Mouse (Mus musculus) MEL (cell line): Measurements from ENCODE around the gene Tango6.

ENCODE experiments used
- BHLHE40 ChIP-seq: IDR thresholded peaks from 2 replicates; pipeline ENCODE4 v1.6.1; 2012; ENCODE audit warnings: low read depth, mild to moderate bottlenecking, inconsistent platforms, low read length, improper control_type of control experiment, borderline replicate concordance
- CTCF ChIP-seq, 3 experiments: IDR thresholded peaks in 2 of 3; conservative IDR thresholded peaks in 1 of 3; 2 replicates each; pipeline ENCODE4 v1.5.1; 2011 to 2012; ENCODE audit warnings: low read length in 3 of 3, low read depth in 2 of 3, mild to moderate bottlenecking in 2 of 3, improper control_type of control experiment in 1 of 3, inconsistent platforms in 1 of 3, mixed read lengths in 1 of 3, moderate library complexity in 1 of 3; ENCODE audit not compliant: control insufficient read depth in 1 of 3, insufficient read depth in 1 of 3, poor library complexity in 1 of 3, severe bottlenecking in 1 of 3
- ELF1 ChIP-seq: IDR thresholded peaks from 2 replicates; pipeline ENCODE4 v1.6.1; 2014; ENCODE audit warnings: low read depth, mild to moderate bottlenecking, inconsistent platforms, low read length, improper control_type of control experiment, moderate library complexity
- EP300 ChIP-seq, 2 experiments: IDR thresholded peaks; 2 replicates each; pipeline ENCODE4 v1.6.1; 2011; ENCODE audit warnings: improper control_type of control experiment in 2 of 2, low read length in 2 of 2, low read depth in 1 of 2, mild to moderate bottlenecking in 1 of 2
- GABPA ChIP-seq: IDR thresholded peaks from 2 replicates; pipeline ENCODE4 v1.6.1; 2012; ENCODE audit warnings: low read depth, mild to moderate bottlenecking, inconsistent platforms, low read length, improper control_type of control experiment, moderate library complexity
- HCFC1 ChIP-seq: IDR thresholded peaks from 2 replicates; pipeline ENCODE4 v1.6.1; 2012; ENCODE audit warnings: low read depth, mild to moderate bottlenecking, inconsistent platforms, low read length, improper control_type of control experiment, moderate library complexity
- MAFK ChIP-seq: IDR thresholded peaks from 2 replicates; pipeline ENCODE4 v1.6.1; 2011; ENCODE audit warnings: low read depth, mild to moderate bottlenecking, low read length, improper control_type of control experiment, borderline replicate concordance
- NRF1 ChIP-seq: IDR thresholded peaks from 2 replicates; pipeline ENCODE4 v1.6.1; 2014; ENCODE audit warnings: low read depth, mild to moderate bottlenecking, inconsistent platforms, low read length, improper control_type of control experiment, moderate library complexity; ENCODE audit not compliant: poor library complexity, insufficient read depth, severe bottlenecking
- POLR2AphosphoS5 ChIP-seq: IDR thresholded peaks from 2 replicates; pipeline ENCODE4 v1.6.1; 2012; ENCODE audit warnings: low read depth, borderline replicate concordance, mild to moderate bottlenecking, inconsistent platforms, low read length, moderate library complexity, mixed read lengths
- SMC3 ChIP-seq: IDR thresholded peaks from 2 replicates; pipeline ENCODE4 v1.6.1; 2011; ENCODE audit warnings: low read depth, low read length, improper control_type of control experiment
- TAL1 ChIP-seq: IDR thresholded peaks from 2 replicates; pipeline ENCODE4 v1.6.1; 2012; ENCODE audit warnings: mild to moderate bottlenecking, inconsistent platforms, low read length, moderate library complexity, mixed read lengths
- TCF12 ChIP-seq: IDR thresholded peaks from 2 replicates; pipeline ENCODE4 v1.6.1; 2014; ENCODE audit warnings: low read depth, mild to moderate bottlenecking, inconsistent platforms, low read length, improper control_type of control experiment, moderate library complexity
- USF1 ChIP-seq: IDR thresholded peaks from 2 replicates; pipeline ENCODE4 v1.6.1; 2014; ENCODE audit warnings: low read depth, mild to moderate bottlenecking, inconsistent platforms, low read length, improper control_type of control experiment, moderate library complexity

DNA sequence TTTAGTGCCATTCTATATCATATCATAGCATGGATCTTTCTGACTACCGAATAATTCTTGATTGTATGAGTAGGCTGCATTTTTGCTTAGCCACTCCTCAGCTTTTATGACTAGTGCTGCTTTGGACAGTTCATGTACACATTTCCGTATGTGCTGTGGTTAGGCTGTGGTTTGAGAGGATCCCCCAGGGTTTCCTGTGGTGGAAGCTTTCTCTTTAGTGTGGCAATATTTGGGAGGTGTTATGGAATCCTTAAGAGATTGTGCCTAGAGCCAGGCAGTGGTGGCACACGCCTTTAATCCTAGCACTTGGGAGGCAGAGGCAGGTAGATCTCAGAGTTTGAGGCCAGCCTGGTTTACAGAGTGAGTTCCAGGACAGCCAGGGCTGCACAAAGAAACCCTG, 18.5 kb downstream of the Tango6 start:
- TF ChIP-seq MAFK (no peak), ELF1 (no peak), CTCF (IDR thresholded peaks at IDR 0.05 in 2 of 3, conservative IDR thresholded peaks at IDR 0.05 in 1 of 3; ENCODE audit: control insufficient read depth in 1 of 3, insufficient read depth in 1 of 3, low read depth in 2 of 3, low read length in 3 of 3, poor library complexity in 1 of 3, severe bottlenecking in 1 of 3) (no peak), GABPA (no peak), NRF1 (no peak), SMC3 (no peak), EP300 (IDR thresholded peaks at IDR 0.05; ENCODE audit: low read depth in 1 of 2, low read length in 2 of 2) (no peak), POLR2AphosphoS5 (no peak), HCFC1 (no peak), TCF12 (no peak), USF1 (no peak), TAL1 (no peak), BHLHE40 (no peak)
